Mouse (Mus musculus) kidney, embryonic 16.5 days (tissue): Measurements from ENCODE around the gene Sash1. TPM values are rescaled to one million over a fixed set of nuclear protein-coding genes. Genes with fewer than 3 reads are reported as not detected.
A peak's percentile ranks its signal among the peaks of the same experiment; 100 is the strongest.

Experiments
- ATAC-seq: fragments of 200-750 bp; cut with Nextera tagmentation; 2 replicates; pipeline ENCODE4 v1.8.0; 2017; ENCODE audit warnings: moderate TSS enrichment; ENCODE audit not compliant: low FRiP score, low TSS enrichment
- H3K27ac ChIP-seq: fragments of 300-500 bp; sonication (generic); 2 replicates; pipeline ENCODE4 v1.5.1; 2014; ENCODE audit warnings: low read length
- H3K27me3 ChIP-seq: fragments of 300-500 bp; sonication (generic); 2 replicates; pipeline ENCODE4 v1.6.1; 2014; ENCODE audit warnings: low read length, control low read depth, mixed read lengths; ENCODE audit not compliant: insufficient read depth
- H3K36me3 ChIP-seq: fragments of 300-500 bp; sonication (generic); 2 replicates; pipeline ENCODE4 v1.6.1; 2014; ENCODE audit warnings: low read length, control low read depth, mixed read lengths; ENCODE audit not compliant: insufficient read depth
- H3K4me1 ChIP-seq: fragments of 300-500 bp; sonication (generic); 2 replicates; pipeline ENCODE4 v1.6.1; 2014; ENCODE audit warnings: low read length, control low read depth, mixed read lengths; ENCODE audit not compliant: insufficient read depth
- H3K4me2 ChIP-seq: fragments of 300-500 bp; sonication (generic); replicated peaks from 2 replicates; pipeline ENCODE4 v1.6.1; 2014; ENCODE audit warnings: low read depth, low read length
- H3K4me3 ChIP-seq: fragments of 300-500 bp; sonication (generic); 2 replicates; pipeline ENCODE4 v1.5.1; 2014; ENCODE audit warnings: mild to moderate bottlenecking, low read length
- H3K9ac ChIP-seq: fragments of 300-500 bp; sonication (generic); replicated peaks from 2 replicates; pipeline ENCODE4 v1.6.1; 2014; ENCODE audit warnings: low read length
- H3K9me3 ChIP-seq: fragments of 300-500 bp; sonication (generic); 2 replicates; pipeline ENCODE4 v1.6.1; 2016; ENCODE audit warnings: low read length, control low read depth
- WGBS: fragments of 180-500 bp; shearing (Covaris S2); extraction: QIAGEN DNeasy Blood & Tissue Kit; methylation state at CpG from one replicate; pipeline ENCODE4 v1.1.7; 2014; 5-methylcytosine and 5-hydroxymethylcytosine counted together
- polyA plus RNA-seq: library from polyadenylated mRNA; unstranded; fragments of >200 nt; fragmentation: Nextera tagmentation; extraction: Ambion mirVana; gene quantifications from 2 replicates; pipeline ENCODE4 v1.2.1, GENCODE M21; 2015

The Sash1 gene
- polyA plus RNA-seq, 1 experiment from 2014 or later = 3.1 TPM

- WGBS = 83% methylated on average over 8 of the region's 8 CpGs
- Histone ChIP-seq H3K4me3 (no peak overlapping the region), H3K4me1 (peaks cover 10% of the 10 kb centered on the region; the same call in 1 of the 2 replicates), H3K9me3 (peaks cover 8% of the 10 kb centered on the region; the same call in 1 of the 2 replicates), H3K4me2 (no peak overlapping the region), H3K27ac (no peak overlapping the region), H3K36me3 (peaks cover 16% of the 10 kb centered on the region; the same call in 1 of the 2 replicates), H3K27me3 (no peaks in the 10 kb centered on the region), H3K9ac (no peak overlapping the region)
- no peak for ATAC-seq
Observed at GRCm38 (mm10) chr10:8768654-8769053, 117.2 kb downstream of the Sash1 start.

- Histone ChIP-seq H3K4me3 (no peak overlapping the region), H3K4me2 (no peak overlapping the region), H3K9me3 (peaks cover 8% of the 10 kb centered on the region; the same call in 1 of the 2 replicates), H3K27me3 (no peaks in the 10 kb centered on the region), H3K27ac (no peak overlapping the region), H3K4me1 (peaks cover 21% of the 10 kb centered on the region), H3K36me3 (peaks cover 16% of the 10 kb centered on the region; the same call in 1 of the 2 replicates), H3K9ac (no peak overlapping the region)
- WGBS = 67% methylated on average over 5 of the region's 5 CpGs
- no peak for ATAC-seq
Observed at GRCm38 (mm10) chr10:8767381-8767780, 118.5 kb downstream of the Sash1 start.

- no peak overlapping the region for H3K4me3 ChIP-seq
- H3K36me3 ChIP-seq = peaks cover 12% of the 10 kb centered on the region; the same call in 1 of the 2 replicates
- 64% methylated on average over 10 of the region's 10 CpGs for WGBS
Observed at GRCm38 (mm10) chr10:8765922-8766522, 119.8 kb downstream of the Sash1 start.

DNA sequence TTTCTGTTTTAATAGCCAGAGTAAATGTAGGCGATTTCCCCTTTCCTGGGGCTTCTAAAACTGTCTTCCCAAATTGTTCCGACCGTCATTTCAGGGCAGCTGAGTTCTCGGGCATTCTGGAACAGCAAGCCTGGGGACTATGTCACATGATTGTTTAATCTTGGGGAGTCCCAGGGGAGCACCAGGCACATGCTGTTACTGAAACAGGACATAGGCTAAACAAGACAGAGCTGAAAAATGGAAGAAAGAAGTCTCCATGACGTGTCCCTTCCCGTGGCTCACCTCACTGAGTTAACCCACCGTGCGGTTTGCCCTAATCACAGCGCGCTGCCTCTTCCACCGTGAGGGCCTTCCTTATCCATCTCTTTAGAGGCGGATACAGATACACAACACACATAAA, 123.1 kb downstream of the Sash1 start:
- peak; percentile 25; the same call in 1 of the 2 replicates for ATAC-seq
- peak overlapping the region; percentile 44 for H3K4me2 ChIP-seq
- peak overlapping the region; percentile 32; the same call in 1 of the 2 replicates for H3K4me3 ChIP-seq
- peaks cover 29% of the 10 kb centered on the region for H3K4me1 ChIP-seq
- no peaks in the 10 kb centered on the region for H3K27me3 ChIP-seq
- peak overlapping the region; percentile 59 for H3K9ac ChIP-seq
- peak overlapping the region; percentile 89 for H3K27ac ChIP-seq
- no peaks in the 10 kb centered on the region for H3K9me3 ChIP-seq
- no peaks in the 10 kb centered on the region for H3K36me3 ChIP-seq
- WGBS = 41% methylated on average over 12 of the region's 12 CpGs

More at GRCm38 (mm10) chr10:8765922-8766522, 119.8 kb downstream of the Sash1 start:
- no peak overlapping the region for H3K4me2 ChIP-seq
- ATAC-seq = no peak
- H3K4me1 ChIP-seq = peaks cover 24% of the 10 kb centered on the region
- H3K9me3 ChIP-seq = peaks cover 8% of the 10 kb centered on the region; the same call in 1 of the 2 replicates
- no peak overlapping the region for H3K27ac ChIP-seq
- no peak overlapping the region for H3K9ac ChIP-seq
- no peaks in the 10 kb centered on the region for H3K27me3 ChIP-seq

DNA sequence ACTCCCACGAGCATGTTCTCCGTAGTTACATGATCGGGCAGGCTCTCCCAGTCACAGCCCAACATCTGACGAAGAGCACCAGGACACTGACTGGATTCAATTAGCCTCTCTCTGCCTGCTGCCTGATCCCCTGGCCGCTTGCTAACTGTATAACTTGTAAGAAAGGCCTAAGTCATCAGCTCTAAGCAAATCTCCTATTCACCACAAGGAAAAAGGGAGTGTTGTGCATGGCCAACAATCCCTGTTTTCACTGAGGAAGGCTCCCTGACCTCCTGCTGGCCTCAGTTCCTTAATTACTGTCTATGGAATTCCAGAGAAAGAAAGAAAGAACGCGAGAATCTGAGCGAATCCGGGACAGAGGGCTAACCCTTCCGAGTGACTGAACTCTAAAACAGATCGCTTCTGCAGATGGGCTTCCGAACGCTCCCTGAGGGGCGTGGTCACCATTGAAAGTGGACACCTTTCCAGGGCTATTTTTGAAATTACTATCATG, 123.6 kb downstream of the Sash1 start:
- peak; percentile 79 for ATAC-seq
- Histone ChIP-seq H3K9ac (peak overlapping the region; percentile 59), H3K36me3 (no peaks in the 10 kb centered on the region), H3K27ac (peak overlapping the region; percentile 89), H3K27me3 (no peaks in the 10 kb centered on the region), H3K9me3 (no peaks in the 10 kb centered on the region), H3K4me2 (peak overlapping the region; percentile 44), H3K4me1 (peaks cover 34% of the 10 kb centered on the region), H3K4me3 (peak overlapping the region; percentile 32)
- 6% methylated on average over 14 of the region's 14 CpGs for WGBS

DNA sequence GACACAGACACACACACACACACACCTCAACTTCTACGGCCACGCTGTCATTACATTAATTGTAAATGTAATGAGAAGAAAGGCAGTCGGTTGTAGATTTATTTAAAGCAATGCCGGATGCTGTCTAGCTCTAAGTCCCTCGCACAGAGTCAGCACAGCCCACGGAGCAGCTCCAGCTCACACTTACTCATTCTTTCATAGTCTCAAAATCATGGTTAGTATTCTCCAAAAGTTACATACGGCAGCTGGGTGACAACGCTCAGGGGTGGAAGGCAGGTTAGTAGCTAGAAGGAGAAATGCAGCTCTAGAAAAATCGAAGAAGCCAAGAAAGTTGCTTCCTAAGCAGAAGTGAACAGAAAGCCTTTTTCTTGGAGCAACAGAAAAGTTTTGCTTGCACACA, 124.2 kb downstream of the Sash1 start:
- no peaks in the 10 kb centered on the region for H3K36me3 ChIP-seq
- H3K9me3 ChIP-seq = no peaks in the 10 kb centered on the region
- H3K4me1 ChIP-seq = peaks cover 38% of the 10 kb centered on the region
- H3K27me3 ChIP-seq = no peaks in the 10 kb centered on the region
- ATAC-seq = no peak
- H3K4me2 ChIP-seq = peak overlapping the region; percentile 44
- H3K27ac ChIP-seq = peak overlapping the region; percentile 89
- 33% methylated on average over 9 of the region's 9 CpGs for WGBS
- H3K4me3 ChIP-seq = peak overlapping the region; percentile 32
- peak overlapping the region; percentile 59 for H3K9ac ChIP-seq

DNA sequence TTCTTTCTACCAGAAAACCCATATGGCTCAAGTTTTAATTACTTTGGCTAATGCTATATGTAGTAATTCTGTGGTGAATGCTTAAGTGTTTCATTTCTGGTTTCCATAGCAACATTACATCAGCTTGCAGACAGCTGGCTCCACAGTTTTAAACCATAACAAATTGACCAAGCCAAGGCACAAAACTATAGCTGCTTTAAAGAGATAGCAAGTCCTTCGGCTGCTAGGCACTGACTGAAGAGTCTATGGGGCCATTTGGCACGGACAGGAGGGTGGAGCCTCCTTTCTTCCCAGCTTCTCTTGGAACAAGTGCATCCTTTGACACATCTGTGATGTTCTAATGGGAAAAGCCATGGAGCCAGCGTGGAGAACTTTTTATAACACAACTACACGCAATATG, 125.3 kb downstream of the Sash1 start:
- WGBS = 21% methylated on average over 4 of the region's 4 CpGs
- Histone ChIP-seq H3K4me2 (peak overlapping the region; percentile 44), H3K9me3 (no peaks in the 10 kb centered on the region), H3K4me1 (peaks cover 35% of the 10 kb centered on the region), H3K9ac (no peak overlapping the region), H3K36me3 (no peaks in the 10 kb centered on the region), H3K27me3 (no peaks in the 10 kb centered on the region), H3K4me3 (peak overlapping the region; percentile 9), H3K27ac (no peak overlapping the region)
- ATAC-seq = no peak

DNA sequence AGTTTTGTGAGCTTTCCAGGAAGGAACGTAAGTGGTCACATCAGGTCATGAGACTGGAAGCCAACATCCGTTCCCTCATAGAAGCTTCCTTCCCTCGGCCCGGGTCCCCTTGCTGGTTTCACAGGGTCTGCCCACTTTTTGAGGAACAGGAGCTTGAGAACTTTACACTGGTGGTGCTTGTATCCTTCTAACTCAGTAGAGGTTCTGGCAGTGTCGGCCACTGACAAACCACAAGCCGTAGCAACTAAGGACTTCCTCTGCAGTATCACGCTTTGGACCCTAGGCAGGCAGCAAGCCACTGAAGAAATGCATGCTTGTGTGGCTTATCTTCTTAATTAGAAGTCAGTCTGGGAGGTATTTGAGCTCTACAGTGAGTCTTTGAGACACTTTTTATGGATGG, 126.6 kb downstream of the Sash1 start:
- Histone ChIP-seq H3K4me3 (no peak overlapping the region), H3K4me1 (peaks cover 30% of the 10 kb centered on the region), H3K27ac (peak overlapping the region; percentile 43; the same call in 1 of the 2 replicates), H3K27me3 (no peaks in the 10 kb centered on the region), H3K9me3 (no peaks in the 10 kb centered on the region), H3K36me3 (no peaks in the 10 kb centered on the region), H3K9ac (no peak overlapping the region), H3K4me2 (no peak overlapping the region)
- WGBS = 86% methylated on average over 7 of the region's 7 CpGs
- no peak for ATAC-seq

GRCm38 (mm10) chr10:8757429-8757931, 128.4 kb downstream of the Sash1 start:
- H3K36me3 ChIP-seq = peaks cover 5% of the 10 kb centered on the region; the same call in 1 of the 2 replicates
- peaks cover 19% of the 10 kb centered on the region for H3K4me1 ChIP-seq
- H3K27ac ChIP-seq = peak overlapping the region; percentile 78
- 19% methylated on average over 21 of the region's 21 CpGs for WGBS
- peak overlapping the region; percentile 4; the same call in 1 of the 2 replicates for H3K4me3 ChIP-seq
- peak; percentile 58 for ATAC-seq
- H3K4me2 ChIP-seq = peak overlapping the region; percentile 31
- peak overlapping the region; percentile 12; the same call in 1 of the 2 replicates for H3K9ac ChIP-seq
- H3K9me3 ChIP-seq = no peaks in the 10 kb centered on the region
- H3K27me3 ChIP-seq = no peaks in the 10 kb centered on the region
